Mouse (Mus musculus) heart, postnatal 36 days (tissue): ENCODE measurements around the gene Rabac1. TPM values are rescaled to one million over a fixed set of nuclear protein-coding genes. Genes with fewer than 3 reads are reported as not detected.
A peak's percentile ranks its signal among the peaks of the same experiment; 100 is the strongest.

Experiments used
- DNase-seq, 2 experiments: peaks; one replicate each; pipeline ENCODE4 v3.0.0; 2021 to 2022
- intact Hi-C: fragments of 180-260 bp; cut with DNase I; formaldehyde crosslinking; loops from one replicate; pipeline ENCODE4 v1.15.1; 2025
- total RNA-seq, 2 experiments: library from RNA; stranded (reverse); gene quantifications; 2 replicates each; pipeline ENCODE4 v1.2.3; 2021

Rabac1 gene
- 100 to 1,000 TPM; 305 to 326 TPM for total RNA-seq

GRCm38 (mm10) chr7:24971972-24972893 is at the start of gene Rabac1:
Gene Rabac1, minus strand, starts transcription at chr7:24972754.
- intact Hi-C loops = loop anchor here (10.0 kb wide), 1 partner anchor 367 kb away; no protein-coding TSS in a partner anchor
- DNase-seq = peak; percentile 88 to 89

GRCm38 (mm10) chr7:25011592-25011991 is 39.0 kb upstream of the Rabac1 start:
- intact Hi-C loops = no loop called here
- DNase-seq = no peak

DNA sequence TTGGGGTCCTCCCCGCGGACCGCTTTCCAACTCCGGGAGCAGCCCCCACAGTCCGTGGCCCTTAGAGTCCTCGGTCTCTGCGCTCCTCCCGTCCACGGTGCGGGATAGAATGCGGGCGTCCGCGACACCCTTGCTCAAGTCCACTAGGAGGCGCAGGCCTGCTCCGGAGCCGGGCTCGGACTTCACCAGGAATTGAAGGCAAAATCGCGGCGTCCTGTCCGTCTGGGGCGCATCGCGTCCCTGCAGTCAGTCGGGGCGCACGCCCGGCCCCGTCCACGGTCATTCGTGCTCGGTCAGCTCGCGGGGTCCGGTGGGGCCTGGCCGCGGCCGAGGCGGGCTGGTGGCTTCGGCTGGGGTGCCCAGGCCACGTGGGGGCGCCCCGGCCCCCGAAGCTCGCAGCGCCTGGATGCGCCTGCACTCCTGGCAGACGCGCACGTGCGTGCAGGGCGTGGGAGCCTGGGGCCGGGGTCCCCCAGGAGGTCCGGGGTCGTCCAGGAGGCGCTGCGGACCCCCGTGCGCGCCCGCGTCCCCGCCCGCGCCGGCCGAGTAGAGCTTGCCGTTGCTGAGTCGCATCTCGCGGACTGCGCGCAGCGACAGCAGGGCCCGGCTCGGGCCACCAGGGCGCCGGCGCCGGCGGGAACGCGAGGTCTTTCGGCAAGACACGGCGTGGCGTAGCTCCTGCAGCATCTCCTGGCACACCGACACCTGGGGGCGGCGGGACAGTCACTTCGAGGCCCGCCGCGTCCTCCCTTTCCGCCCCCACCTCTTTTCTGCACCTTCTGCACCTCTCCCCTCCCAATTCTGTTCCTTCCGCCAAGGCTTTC is 37.7 kb upstream of the Rabac1 start:
- DNase-seq = peak; percentile 27 to 36
- intact Hi-C loops = no loop called here

DNA sequence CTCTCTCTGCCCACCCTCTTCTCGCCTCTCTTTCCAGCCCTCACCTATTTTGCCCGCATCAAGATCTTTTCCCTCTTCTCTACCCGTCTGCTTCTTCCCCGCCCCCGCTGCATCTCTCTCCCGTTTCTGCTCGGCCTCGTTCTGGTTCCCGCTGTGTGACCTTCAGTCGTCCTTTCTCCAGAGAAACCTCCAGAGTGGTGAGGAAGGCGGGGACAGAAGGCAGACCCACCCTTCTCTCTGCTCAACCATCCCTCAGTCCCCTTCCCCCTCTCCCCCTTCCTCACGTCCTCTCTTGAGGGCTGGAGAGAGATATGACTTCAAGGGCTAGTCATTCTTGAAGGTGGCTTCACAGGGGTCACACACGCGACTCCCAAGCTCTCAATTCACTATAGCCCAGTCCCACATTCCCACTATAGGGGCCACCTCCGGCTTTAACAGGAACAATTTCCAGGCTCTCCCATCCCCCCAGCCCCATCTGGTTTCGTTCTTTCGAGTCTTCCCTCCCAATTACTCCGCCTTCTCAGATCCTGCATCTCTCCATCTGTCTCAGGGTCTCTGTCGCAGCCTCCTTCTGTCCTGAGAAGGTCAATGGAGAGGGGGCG is 36.6 kb upstream of the Rabac1 start:
- intact Hi-C loops = no loop called here
- no peak for DNase-seq

- peak; percentile 42 to 53 for DNase-seq
- intact Hi-C loops = no loop called here
Measured at GRCm38 (mm10) chr7:25008635-25009034, 36.1 kb upstream of the Rabac1 start.

DNA sequence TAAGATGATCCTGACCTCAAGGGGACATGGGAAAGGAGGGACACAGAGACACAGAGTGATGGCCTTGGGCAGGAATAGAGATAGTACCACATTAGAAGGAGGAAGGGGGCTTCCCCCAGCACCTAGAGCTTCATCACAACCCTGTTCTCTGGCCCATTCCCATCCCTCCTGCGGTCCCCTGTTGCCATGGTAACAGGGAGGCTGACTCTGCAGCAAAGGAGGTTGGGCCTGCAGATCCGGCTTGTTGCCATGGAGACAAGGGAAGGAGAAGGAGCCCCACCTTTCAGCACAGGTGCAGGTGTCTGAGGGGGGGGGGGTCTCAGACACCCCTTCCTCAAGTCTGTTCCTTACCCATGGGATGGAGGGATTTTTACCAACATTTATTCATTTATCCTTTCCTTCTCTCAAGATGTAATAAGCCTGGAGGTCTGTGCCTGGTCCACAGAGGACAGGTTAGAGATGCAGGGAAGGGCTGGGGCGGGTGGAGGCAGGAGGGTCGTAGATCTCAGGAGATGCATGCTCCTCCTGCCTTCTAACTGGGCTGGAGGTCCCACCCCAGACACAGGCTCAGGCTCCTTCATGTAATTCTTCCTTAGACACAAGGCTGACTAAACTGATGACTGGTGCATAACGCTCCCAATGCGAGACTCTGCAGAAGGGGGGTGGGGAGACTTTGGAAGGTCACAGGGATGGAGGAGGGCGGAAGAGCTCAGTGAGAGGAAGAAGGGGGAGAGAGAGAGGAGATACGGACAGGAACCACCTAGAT is 35.2 kb upstream of the Rabac1 start:
- intact Hi-C loops = no loop called here
- DNase-seq = no peak

GRCm38 (mm10) chr7:25006586-25007364 is 34.2 kb upstream of the Rabac1 start:
- intact Hi-C loops = no loop called here
- no peak for DNase-seq

DNA sequence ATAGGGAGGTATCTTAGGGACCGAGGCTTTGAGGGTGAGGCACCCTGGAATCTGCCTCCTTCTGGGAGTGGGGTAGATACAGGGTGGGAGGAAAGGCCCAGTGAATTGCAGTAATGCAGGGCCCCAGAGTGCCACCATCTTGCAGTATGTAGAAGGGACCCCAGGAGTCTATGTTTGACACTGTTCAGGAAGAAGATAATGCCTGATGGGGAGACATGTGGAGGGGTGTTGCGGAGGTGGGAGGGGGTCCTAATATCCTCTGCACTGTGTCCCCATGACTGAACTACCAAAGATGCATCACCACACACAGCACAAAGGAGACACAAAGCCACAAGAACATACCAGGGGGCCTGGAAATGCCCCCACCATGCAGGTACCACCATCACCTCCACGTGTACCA is 33.6 kb upstream of the Rabac1 start:
- DNase-seq = no peak
- intact Hi-C loops = no loop called here

GRCm38 (mm10) chr7:25005421-25006065 is 33.0 kb upstream of the Rabac1 start, which contains the start of gene Atp1a3:
Gene Atp1a3, minus strand, starts transcription at chr7:25005958.
- intact Hi-C loops = no loop called here

GRCm38 (mm10) chr7:25004806-25005205 is 32.3 kb upstream of the Rabac1 start:
- intact Hi-C loops = no loop called here
- no peak for DNase-seq

More at GRCm38 (mm10) chr7:25005421-25006065, 33.0 kb upstream of the Rabac1 start, which contains the start of gene Atp1a3:
- no peak for DNase-seq

- intact Hi-C loops = no loop called here
- no peak for DNase-seq
Measured at GRCm38 (mm10) chr7:25003820-25004388, 31.4 kb upstream of the Rabac1 start.

DNA sequence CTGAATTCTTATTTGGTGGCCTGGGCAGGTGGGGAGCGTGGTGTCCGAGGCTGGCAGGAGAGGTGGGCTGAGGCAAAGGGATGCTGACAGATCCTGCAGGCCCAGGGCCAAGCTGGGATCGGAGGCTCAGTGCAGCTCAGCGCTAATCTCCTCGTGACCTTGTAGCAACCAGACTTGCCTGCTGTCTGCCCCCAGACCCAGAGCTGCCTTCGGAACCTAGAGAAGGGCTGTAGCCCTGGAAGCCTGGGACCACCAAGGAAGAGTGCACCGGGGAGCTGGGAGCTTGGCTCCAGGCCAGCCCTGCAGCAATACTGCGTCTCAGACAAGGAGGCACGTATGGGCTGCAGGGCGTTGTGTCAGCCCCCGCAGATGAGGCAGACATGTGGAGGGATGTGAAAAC is 30.7 kb upstream of the Rabac1 start:
- no peak for DNase-seq
- intact Hi-C loops = no loop called here

- no peak for DNase-seq
- intact Hi-C loops = no loop called here
Measured at GRCm38 (mm10) chr7:25000711-25001110, 28.2 kb upstream of the Rabac1 start.

DNA sequence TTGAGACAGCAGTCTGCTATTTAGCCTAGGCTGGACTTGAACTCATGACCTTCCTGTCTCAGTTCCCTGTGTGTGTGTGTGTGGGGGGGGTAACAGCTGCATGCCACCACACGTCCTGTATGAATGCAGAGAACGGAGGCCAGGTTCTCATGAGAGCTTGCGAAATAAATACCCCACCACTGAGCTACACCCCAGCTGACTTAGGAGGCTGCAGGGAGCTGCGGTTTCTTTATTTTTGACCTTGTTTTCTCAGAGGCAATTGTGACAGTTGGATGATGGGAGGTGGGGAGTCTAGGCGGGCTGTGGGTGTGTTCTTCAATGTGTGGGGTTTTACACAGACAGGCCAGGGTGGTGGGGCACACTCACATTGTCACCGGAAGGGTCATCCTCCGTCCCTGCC is 27.7 kb upstream of the Rabac1 start:
- DNase-seq = no peak
- intact Hi-C loops = no loop called here

GRCm38 (mm10) chr7:24993081-24993480 is 20.5 kb upstream of the Rabac1 start:
- intact Hi-C loops = no loop called here
- DNase-seq = no peak

DNA sequence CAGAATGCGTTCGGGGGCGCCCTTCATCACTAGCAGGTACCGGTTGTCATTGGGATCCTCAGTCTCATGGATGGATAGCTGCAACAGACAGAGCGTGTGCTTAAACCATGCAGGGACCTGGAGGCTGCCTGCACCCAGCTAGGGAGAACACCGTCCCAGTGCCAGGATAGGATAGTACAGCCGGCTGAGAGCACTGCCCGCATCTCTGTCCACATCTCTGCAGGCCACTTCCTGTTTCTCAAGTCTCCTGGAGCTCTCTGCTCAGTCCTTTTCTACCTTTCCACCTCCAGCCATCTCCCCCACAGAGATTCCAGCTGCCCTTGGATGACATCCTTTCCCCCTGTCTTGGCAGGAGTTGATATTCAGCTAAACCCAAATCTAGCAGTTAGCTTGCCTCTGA is 17.9 kb upstream of the Rabac1 start:
- intact Hi-C loops = no loop called here
- no peak for DNase-seq

DNA sequence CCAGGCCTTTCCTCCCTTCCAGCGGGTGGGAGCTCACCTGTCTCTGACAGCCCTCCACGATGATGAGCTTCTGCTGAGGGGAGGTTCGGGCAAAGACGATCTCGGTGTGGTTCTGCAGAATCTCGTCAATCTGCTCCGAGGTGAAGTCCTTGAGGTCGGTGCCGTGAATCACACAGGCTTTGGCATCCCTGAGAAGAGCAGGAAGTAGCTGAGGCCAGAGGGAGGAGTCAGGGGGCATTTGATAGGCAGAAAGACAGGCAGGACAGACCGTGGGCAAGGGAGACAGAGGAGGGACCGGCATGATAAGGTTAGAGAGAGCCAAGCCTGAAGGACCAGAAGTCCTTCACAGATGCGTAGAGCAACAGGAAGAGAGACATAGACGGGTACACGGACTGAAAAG is 15.4 kb upstream of the Rabac1 start:
- no peak for DNase-seq
- intact Hi-C loops = no loop called here

DNA sequence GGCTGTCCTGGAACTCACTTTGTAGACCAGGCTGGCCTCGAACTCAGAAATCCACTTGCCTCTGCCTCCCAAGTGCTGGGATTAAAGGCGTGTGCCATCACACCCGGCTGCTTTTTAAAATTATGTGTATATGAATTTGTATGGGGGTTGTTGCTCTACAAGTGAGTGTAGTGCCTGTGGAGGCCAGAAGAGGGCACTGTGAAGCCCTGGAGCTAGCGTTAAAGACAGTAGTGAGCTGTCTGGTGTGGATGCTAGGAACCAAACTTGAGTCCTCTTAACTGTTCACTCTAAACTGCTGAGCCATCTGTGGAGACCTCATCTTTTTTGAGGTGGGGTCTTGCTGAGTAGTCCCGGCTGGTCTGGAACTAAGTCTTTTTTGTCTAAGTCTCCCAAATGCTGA is 13.2 kb upstream of the Rabac1 start:
- intact Hi-C loops = no loop called here
- DNase-seq = no peak

DNA sequence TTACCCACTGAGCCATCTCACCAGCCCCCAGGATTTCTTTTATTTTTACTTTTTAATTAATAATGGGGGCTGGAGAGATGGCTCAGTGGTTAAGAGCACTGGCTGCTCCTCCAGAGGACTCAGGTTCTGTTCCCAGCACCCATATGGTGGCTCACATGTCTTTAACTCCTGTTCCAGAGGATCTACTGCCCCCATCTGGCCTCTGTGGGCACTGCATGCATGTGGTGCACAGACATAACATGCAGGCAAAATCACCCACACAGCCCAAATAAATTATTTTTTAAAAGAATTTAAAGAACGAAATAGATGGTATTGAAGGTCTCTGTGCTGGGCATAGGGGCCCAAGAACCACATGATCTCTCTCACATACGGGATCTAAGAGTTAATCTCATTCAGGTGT is 11.8 kb upstream of the Rabac1 start:
- DNase-seq = no peak
- intact Hi-C loops = no loop called here
